Mouse (Mus musculus) kidney, postnatal 14 days (tissue): ENCODE results near the gene Pdlim3.

ENCODE experiments used
- DNase-seq: peaks from one replicate; pipeline ENCODE4 v3.0.0; 2022; ENCODE audit warnings: mixed read lengths

The Pdlim3 gene

GRCm38 (mm10) chr8:45906251-45906619, 21.0 kb downstream of the Pdlim3 start:
- no peak for DNase-seq

- no peak for DNase-seq
Observed at GRCm38 (mm10) chr8:45913707-45914106, 28.4 kb downstream of the Pdlim3 start.

- DNase-seq, result no peak
Observed at GRCm38 (mm10) chr8:45916496-45916895, 31.2 kb downstream of the Pdlim3 start.

- no peak for DNase-seq
Observed at GRCm38 (mm10) chr8:45917040-45917679, 31.9 kb downstream of the Pdlim3 start.

- DNase-seq, result no peak
Observed at GRCm38 (mm10) chr8:45918891-45919290, 33.6 kb downstream of the Pdlim3 start.

- DNase-seq, result no peak
Observed at GRCm38 (mm10) chr8:45920392-45920791, 35.1 kb downstream of the Pdlim3 start.

GRCm38 (mm10) chr8:45922116-45922515, 36.9 kb downstream of the Pdlim3 start:
- DNase-seq, result no peak

- peak; percentile 94 for DNase-seq
Observed at GRCm38 (mm10) chr8:45934582-45935014, 49.3 kb downstream of the Pdlim3 start, which contains the start of gene Ccdc110. Gene Ccdc110 (plus strand): TSS chr8:45934619.

GRCm38 (mm10) chr8:45936986-45937385, 51.7 kb downstream of the Pdlim3 start:
- DNase-seq, result no peak

GRCm38 (mm10) chr8:45946283-45946682, 61.0 kb downstream of the Pdlim3 start:
- DNase-seq, result no peak

GRCm38 (mm10) chr8:45950622-45951021, 65.4 kb downstream of the Pdlim3 start:
- no peak for DNase-seq
